Mouse (Mus musculus) left cerebral cortex, adult 2 months (tissue): Measurements from ENCODE around the gene Hck. TPM values are rescaled to one million over a fixed set of nuclear protein-coding genes. Genes with fewer than 3 reads are reported as not detected.

Experiments
- DNase-seq, 2 experiments: peaks; one replicate each; pipeline ENCODE4 v3.0.0; 2021 to 2022; ENCODE audit warnings: low spot score in 2 of 2, mixed read lengths in 1 of 2; ENCODE audit errors: extremely low spot score in 1 of 2
- H3K27ac ChIP-seq: fragments of 200-600 bp; 2 replicates; pipeline ENCODE4 v1.8.1; 2022
- H3K4me3 ChIP-seq: fragments of 200-600 bp; 2 replicates; pipeline ENCODE4 v1.8.1; 2022
- CTCF ChIP-seq: fragments of 200-600 bp; IDR thresholded peaks from 2 replicates; pipeline ENCODE4 v1.8.1; 2022; ENCODE audit warnings: antibody characterized with exemption, mild to moderate bottlenecking, moderate library complexity
- intact Hi-C: fragments of 180-260 bp; cut with DNase I; formaldehyde crosslinking; loops from one replicate; pipeline ENCODE4 v1.15.1; 2025
- total RNA-seq, 2 experiments: library from RNA; stranded (reverse); gene quantifications; 2 replicates each; pipeline ENCODE4 v1.2.3; 2021

Gene Hck
- total RNA-seq, 2 experiments from 2014 or later, result 2.0 to 2.1 TPM

DNA sequence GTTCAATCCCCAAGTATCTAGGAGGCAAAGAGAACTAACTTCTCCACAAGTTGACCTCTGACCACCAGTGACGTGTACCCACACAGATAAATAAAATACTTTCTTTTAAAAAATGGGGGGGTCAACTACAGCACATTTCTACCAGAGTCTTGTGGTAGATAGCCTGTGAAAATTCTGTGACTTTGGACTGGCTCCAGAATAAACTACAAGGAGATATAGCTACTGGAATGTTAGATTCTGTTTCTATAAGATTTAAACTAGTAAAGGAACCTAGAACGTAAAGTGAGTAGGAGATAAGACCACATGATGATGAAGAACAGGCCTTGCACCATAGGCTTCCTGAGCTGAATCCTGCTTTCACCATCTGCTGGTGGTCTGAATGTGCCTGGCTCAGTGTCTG lies 79.6 kb downstream of the Hck start:
- DNase-seq, result no peak
- Histone ChIP-seq H3K27ac (no peak overlapping the region), H3K4me3 (no peak overlapping the region)
- intact Hi-C loops, result no loop called here
- TF ChIP-seq CTCF, result no peak

DNA sequence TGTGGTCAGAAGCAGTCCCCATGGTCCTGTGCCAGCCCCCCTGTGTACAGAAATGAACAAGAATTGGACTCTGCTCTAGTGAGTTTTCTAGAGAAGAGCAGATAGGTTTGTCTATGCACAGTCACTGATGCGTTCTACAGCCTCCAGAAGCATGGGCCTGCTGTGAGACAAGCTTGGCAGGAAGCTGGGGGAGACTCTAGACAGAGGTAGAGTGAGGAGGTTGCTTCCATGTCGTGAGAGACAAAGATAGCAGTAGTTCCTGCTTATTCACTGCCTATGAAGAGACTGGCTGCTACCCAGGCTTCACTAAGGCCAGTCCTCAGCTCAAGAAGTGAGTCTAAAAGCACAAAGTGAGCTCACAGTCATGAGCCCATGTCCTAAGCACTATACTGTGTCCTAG lies 83.0 kb downstream of the Hck start:
- H3K27ac ChIP-seq, result no peak overlapping the region
- TF ChIP-seq CTCF, result no peak
- intact Hi-C loops, result no loop called here
- no peak overlapping the region for H3K4me3 ChIP-seq
- no peak for DNase-seq

DNA sequence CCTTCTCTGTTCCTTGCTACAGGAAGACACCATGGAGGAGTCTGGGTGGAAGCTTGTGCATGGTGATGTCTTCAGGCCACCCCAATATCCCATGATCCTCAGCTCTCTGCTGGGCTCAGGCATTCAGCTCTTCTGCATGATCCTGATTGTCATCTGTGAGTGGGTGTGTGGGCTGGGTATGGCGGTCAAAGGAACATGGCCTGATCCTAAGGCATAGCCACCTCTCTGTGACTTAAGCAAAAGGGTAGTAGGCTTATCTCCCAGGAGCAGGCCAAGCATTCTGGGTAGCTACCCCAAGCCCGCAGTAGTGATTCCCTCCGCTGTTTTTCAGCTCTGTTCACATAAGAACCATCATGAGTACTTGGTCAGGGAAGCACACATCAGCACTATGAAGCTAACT lies 86.0 kb downstream of the Hck start:
- Histone ChIP-seq H3K4me3 (no peak overlapping the region), H3K27ac (no peak overlapping the region)
- intact Hi-C loops, result no loop called here
- DNase-seq, result no peak
- no peak for TF ChIP-seq CTCF

DNA sequence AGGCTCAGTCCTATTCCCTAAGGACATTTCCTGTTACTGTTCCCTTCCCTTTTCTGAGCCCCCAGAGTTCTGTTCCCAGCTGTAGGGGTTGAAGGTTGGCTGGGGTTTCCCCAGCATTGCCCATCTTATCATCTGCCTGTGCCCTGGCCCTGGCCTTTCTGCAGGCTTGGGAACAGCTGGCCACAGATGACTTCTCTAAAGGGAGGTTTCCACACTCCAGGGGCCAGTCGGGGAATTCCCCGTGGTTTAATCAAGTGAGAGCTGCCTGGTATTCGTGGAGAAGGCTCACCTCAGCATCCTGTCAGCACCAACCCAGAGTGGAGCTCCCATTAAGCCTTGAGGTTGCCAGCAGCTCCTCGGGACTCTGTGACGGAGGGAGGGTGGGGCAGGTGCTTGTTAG lies 90.2 kb downstream of the Hck start:
- DNase-seq, result no peak
- Histone ChIP-seq H3K4me3 (no peak overlapping the region), H3K27ac (no peak overlapping the region)
- intact Hi-C loops, result no loop called here
- TF ChIP-seq CTCF, result no peak

DNA sequence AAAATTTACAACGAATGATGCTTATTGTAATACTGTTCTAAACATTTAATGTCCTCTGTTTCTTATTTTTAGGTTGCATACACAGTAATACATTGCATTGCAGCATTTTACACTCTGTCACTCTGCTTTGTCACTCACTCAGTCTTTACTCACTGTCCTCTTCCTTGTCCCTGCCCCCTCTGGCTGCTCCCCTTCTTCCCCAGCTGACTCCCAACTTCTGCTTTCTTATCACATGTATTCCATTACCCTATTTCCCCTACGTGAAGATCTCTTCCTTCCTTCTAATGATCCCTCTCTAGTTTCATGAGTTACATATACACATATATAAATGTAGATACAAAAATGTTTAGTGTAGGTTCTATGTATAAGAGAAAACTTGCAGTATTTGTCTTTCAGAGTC lies 90.8 kb downstream of the Hck start:
- intact Hi-C loops, result no loop called here
- DNase-seq, result no peak
- no peak for TF ChIP-seq CTCF

More for the DNA sequence above, 90.8 kb downstream of the Hck start:
- Histone ChIP-seq H3K27ac (no peak overlapping the region), H3K4me3 (no peak overlapping the region)

Other genes starting within 250 kb of the Hck start
- gene Mylk2, start 197.1 kb upstream of the Hck start, total RNA-seq, result not detected
- gene Foxs1, start 175.3 kb upstream of the Hck start, total RNA-seq, result under 1 TPM; 0.34 to 0.44 TPM
- gene Dusp15, start 156.8 kb upstream of the Hck start, total RNA-seq, result 10 to 100 TPM; 16.9 to 20.3 TPM
- 1 to 10 TPM; 2.3 to 2.9 TPM for gene Ttll9, start 146.0 kb upstream of the Hck start, total RNA-seq
- gene Pdrg1, start 93.0 kb upstream of the Hck start, total RNA-seq, result 10 to 100 TPM; 55.5 to 60.5 TPM
- gene Xkr7, start 76.6 kb upstream of the Hck start, total RNA-seq, result 1 to 10 TPM; 5.0 to 5.3 TPM
- 1 to 10 TPM; 5.4 to 6.2 TPM for gene Ccm2l, start 42.5 kb upstream of the Hck start, total RNA-seq
- 100 to 1,000 TPM; 112 to 118 TPM for gene Tm9sf4, start 52.8 kb downstream of the Hck start, total RNA-seq
- gene Tspyl3, start 117.0 kb downstream of the Hck start, total RNA-seq, result 10 to 100 TPM; 24.6 to 26.5 TPM
- gene Plagl2, start 133.0 kb downstream of the Hck start, total RNA-seq, result 1 to 10 TPM; 6.0 to 6.2 TPM
- 10 to 100 TPM; 15.4 to 17.3 TPM for gene Pofut1, start 133.1 kb downstream of the Hck start, total RNA-seq
- gene Kif3b, start 182.9 kb downstream of the Hck start, total RNA-seq, result 10 to 100 TPM; 55.7 to 57.3 TPM
- gene Asxl1, start 237.4 kb downstream of the Hck start, total RNA-seq, result 10 to 100 TPM; 35.6 to 38.9 TPM